Mouse (Mus musculus) liver, postnatal 0 days (tissue): ENCODE measurements around the gene Zswim7. TPM values are rescaled to one million over a fixed set of nuclear protein-coding genes. Genes with fewer than 3 reads are reported as not detected.

Experiments used
- ATAC-seq: fragments of 200-750 bp; cut with Nextera tagmentation; 2 replicates; pipeline ENCODE4 v1.8.0; 2017; ENCODE audit warnings: mild to moderate bottlenecking, moderate library complexity
- DNase-seq: peaks from one replicate; pipeline ENCODE4 v3.0.0-alpha.2; 2016
- H3K27ac ChIP-seq: fragments of 300-500 bp; sonication (generic); 2 replicates; pipeline ENCODE4 v1.5.1; 2014; ENCODE audit warnings: antibody characterized with exemption, moderate library complexity, mild to moderate bottlenecking, low read depth
- H3K27me3 ChIP-seq: fragments of 300-500 bp; sonication (generic); 2 replicates; pipeline ENCODE4 v1.6.1; 2014; ENCODE audit warnings: low read length, control low read depth, mixed read lengths; ENCODE audit not compliant: insufficient read depth
- H3K36me3 ChIP-seq: fragments of 300-500 bp; sonication (generic); replicated peaks from 2 replicates; pipeline ENCODE4 v1.6.1; 2014; ENCODE audit warnings: mild to moderate bottlenecking, control low read depth, low read length, moderate library complexity, mixed read lengths; ENCODE audit not compliant: insufficient read depth
- H3K4me1 ChIP-seq: fragments of 300-500 bp; sonication (generic); 2 replicates; pipeline ENCODE4 v1.6.1; 2014; ENCODE audit warnings: antibody characterized with exemption, mild to moderate bottlenecking, control low read depth; ENCODE audit not compliant: insufficient read depth
- H3K4me2 ChIP-seq: fragments of 300-500 bp; sonication (generic); 2 replicates; pipeline ENCODE4 v1.6.1; 2014; ENCODE audit warnings: low read depth, mild to moderate bottlenecking, low read length, moderate library complexity, mixed read lengths
- H3K4me3 ChIP-seq: fragments of 300-500 bp; sonication (generic); 2 replicates; pipeline ENCODE4 v1.5.1; 2014; ENCODE audit warnings: low read depth, low read length
- H3K9ac ChIP-seq: fragments of 300-500 bp; sonication (generic); replicated peaks from 2 replicates; pipeline ENCODE4 v1.6.1; 2014; ENCODE audit warnings: mild to moderate bottlenecking, moderate library complexity
- H3K9me3 ChIP-seq: fragments of 300-500 bp; sonication (generic); 2 replicates; pipeline ENCODE4 v1.6.1; 2016; ENCODE audit warnings: mild to moderate bottlenecking, control low read depth, low read length, mixed read lengths
- CTCF ChIP-seq: sonication (generic); IDR thresholded peaks from 2 replicates; pipeline ENCODE4 v1.5.1; 2016; ENCODE audit warnings: antibody characterized with exemption, low read depth
- EP300 ChIP-seq: IDR thresholded peaks from 2 replicates; pipeline ENCODE4 v1.6.1; 2016; ENCODE audit warnings: antibody characterized with exemption, low read depth, mild to moderate bottlenecking
- WGBS: fragments of 180-500 bp; shearing (Covaris S2); extraction: QIAGEN DNeasy Blood & Tissue Kit; methylation state at CpG from one replicate; pipeline ENCODE4 v1.1.7; 2014; ENCODE audit not compliant: insufficient replicate concordance; 5-methylcytosine and 5-hydroxymethylcytosine counted together
- polyA plus RNA-seq: library from polyadenylated mRNA; unstranded; fragments of >200 nt; fragmentation: Nextera tagmentation; extraction: Ambion mirVana; gene quantifications from 2 replicates; pipeline ENCODE4 v1.2.1, GENCODE M21; 2015

The Zswim7 gene
- polyA plus RNA-seq, 1 experiment from 2014 or later = 16.4 TPM

- no peak overlapping the region; the same call in 1 of the 2 replicates for H3K4me2 ChIP-seq
- TF ChIP-seq EP300 = no peak
- peak; percentile 88 for TF ChIP-seq CTCF
- H3K4me3 ChIP-seq = no peak overlapping the region
- DNase-seq (peak; percentile 86), ATAC-seq (peak; percentile 23)
- WGBS = 8% methylated on average over 5 of the region's 5 CpGs
- peaks cover 7% of the 10 kb centered on the region for H3K4me1 ChIP-seq
- no peaks in the 10 kb centered on the region for H3K9me3 ChIP-seq
- no peaks in the 10 kb centered on the region for H3K27me3 ChIP-seq
- H3K9ac ChIP-seq = no peak overlapping the region
- peaks cover 1% of the 10 kb centered on the region; the same call in 1 of the 2 replicates for H3K36me3 ChIP-seq
- no peak overlapping the region for H3K27ac ChIP-seq
Measured at GRCm38 (mm10) chr11:62278027-62278426, 3.1 kb downstream of the Zswim7 start.

GRCm38 (mm10) chr11:62277086-62277485 is 4.1 kb downstream of the Zswim7 start:
- DNase-seq (no peak), ATAC-seq (no peak)
- H3K27ac ChIP-seq = no peak overlapping the region
- peaks cover 5% of the 10 kb centered on the region for H3K4me1 ChIP-seq
- TF ChIP-seq EP300 = no peak
- TF ChIP-seq CTCF = no peak
- no peak overlapping the region for H3K4me3 ChIP-seq
- no peak overlapping the region for H3K4me2 ChIP-seq
- H3K36me3 ChIP-seq = no peaks in the 10 kb centered on the region
- no peaks in the 10 kb centered on the region for H3K27me3 ChIP-seq
- no peaks in the 10 kb centered on the region for H3K9me3 ChIP-seq
- no peak overlapping the region for H3K9ac ChIP-seq
- WGBS = 69% methylated on average over 8 of the region's 8 CpGs

- no peak overlapping the region for H3K9ac ChIP-seq
- no peak overlapping the region for H3K27ac ChIP-seq
- no peaks in the 10 kb centered on the region for H3K9me3 ChIP-seq
- H3K27me3 ChIP-seq = no peaks in the 10 kb centered on the region
- 63% methylated on average over 5 of the region's 5 CpGs for WGBS
- H3K4me2 ChIP-seq = no peak overlapping the region
- DNase-seq (no peak), ATAC-seq (no peak)
- TF ChIP-seq CTCF = no peak
- H3K36me3 ChIP-seq = peaks cover 4% of the 10 kb centered on the region; the same call in 1 of the 2 replicates
- no peak overlapping the region for H3K4me3 ChIP-seq
- H3K4me1 ChIP-seq = no peaks in the 10 kb centered on the region
Measured at GRCm38 (mm10) chr11:62270851-62271250, 10.3 kb downstream of the Zswim7 start.

- Histone ChIP-seq H3K9ac (no peak overlapping the region), H3K4me1 (no peaks in the 10 kb centered on the region), H3K27ac (no peak overlapping the region), H3K4me3 (no peak overlapping the region), H3K4me2 (no peak overlapping the region), H3K36me3 (peaks cover 4% of the 10 kb centered on the region; the same call in 1 of the 2 replicates), H3K27me3 (no peaks in the 10 kb centered on the region), H3K9me3 (no peaks in the 10 kb centered on the region)
- ATAC-seq (no peak), DNase-seq (no peak)
- TF ChIP-seq CTCF = no peak
- TF ChIP-seq EP300 = no peak
- WGBS = 84% methylated on average over 12 of the region's 12 CpGs
Measured at GRCm38 (mm10) chr11:62269097-62269496, 12.1 kb downstream of the Zswim7 start.

- no peak overlapping the region for H3K4me2 ChIP-seq
- H3K27ac ChIP-seq = no peak overlapping the region
- TF ChIP-seq EP300 = no peak
- no peak for TF ChIP-seq CTCF
- no peak overlapping the region for H3K4me3 ChIP-seq
- 65% methylated on average over 8 of the region's 8 CpGs for WGBS
- H3K9me3 ChIP-seq = no peaks in the 10 kb centered on the region
- DNase-seq = no peak
- no peak overlapping the region for H3K9ac ChIP-seq
- H3K36me3 ChIP-seq = peaks cover 4% of the 10 kb centered on the region; the same call in 1 of the 2 replicates
- H3K4me1 ChIP-seq = no peaks in the 10 kb centered on the region
- H3K27me3 ChIP-seq = no peaks in the 10 kb centered on the region
- ATAC-seq = no peak
Measured at GRCm38 (mm10) chr11:62268381-62268780, 12.8 kb downstream of the Zswim7 start.

GRCm38 (mm10) chr11:62266466-62267214 is 14.5 kb downstream of the Zswim7 start:
- TF ChIP-seq EP300 = no peak
- no peak for TF ChIP-seq CTCF

More at GRCm38 (mm10) chr11:62266466-62267214, 14.5 kb downstream of the Zswim7 start:
- Histone ChIP-seq H3K4me1 (no peaks in the 10 kb centered on the region), H3K4me3 (no peak overlapping the region), H3K4me2 (no peak overlapping the region), H3K27ac (no peak overlapping the region), H3K27me3 (no peaks in the 10 kb centered on the region), H3K36me3 (peaks cover 4% of the 10 kb centered on the region; the same call in 1 of the 2 replicates), H3K9me3 (no peaks in the 10 kb centered on the region), H3K9ac (no peak overlapping the region)
- no peak for ATAC-seq
- 72% methylated on average over 17 of the region's 17 CpGs for WGBS
- no peak for DNase-seq
